Mouse (Mus musculus): ENCODE measurements at regions not wholly inside any gene's neighbourhood (a gene's known extent, or its start where the extent isn't known, plus 50 kb on each side); places are given as distances from the start of the nearest gene placed in this dataset.
"Not testable (repeated sequence)": the region's sequence is repeated elsewhere in the genome, so short reads cannot be mapped to it uniquely, and the experiment has no call there.

GRCm38 (mm10) chr15:90291848-90292247 is 67.7 kb downstream of the Alg10b start:
- TF ChIP-seq CTCF (IDR thresholded peaks at IDR 0.05; ENCODE audit: low read depth, low read length) (no peak), EP300 (IDR thresholded peaks at IDR 0.05; ENCODE audit: insufficient read depth, low read depth, low read length) (no peak), POLR2A (IDR thresholded peaks at IDR 0.05; ENCODE audit: insufficient read depth, low read length) (no peak)
- H3K27me3 ChIP-seq (ENCODE audit: control insufficient read depth, insufficient read depth, low read length, poor library complexity, severe bottlenecking), result no peaks in the 10 kb centered on the region
- H3K9me3 ChIP-seq (replicated peaks; ENCODE audit: control insufficient read depth, insufficient read depth, low read length, poor library complexity, severe bottlenecking), result no peaks in the 10 kb centered on the region
- no peak overlapping the region for H3K9ac ChIP-seq (ENCODE audit: low read depth, poor library complexity, severe bottlenecking)
- H3K27ac ChIP-seq (ENCODE audit: insufficient read depth, low read length), result no peak overlapping the region
- no peaks in the 10 kb centered on the region for H3K36me3 ChIP-seq (ENCODE audit: control insufficient read depth, insufficient read depth, low read length, poor library complexity, severe bottlenecking)
- H3K4me1 ChIP-seq (ENCODE audit: control insufficient read depth, insufficient read depth, low read length), result no peaks in the 10 kb centered on the region
- no peak overlapping the region for H3K4me3 ChIP-seq (ENCODE audit: low read depth, low read length)

DNA sequence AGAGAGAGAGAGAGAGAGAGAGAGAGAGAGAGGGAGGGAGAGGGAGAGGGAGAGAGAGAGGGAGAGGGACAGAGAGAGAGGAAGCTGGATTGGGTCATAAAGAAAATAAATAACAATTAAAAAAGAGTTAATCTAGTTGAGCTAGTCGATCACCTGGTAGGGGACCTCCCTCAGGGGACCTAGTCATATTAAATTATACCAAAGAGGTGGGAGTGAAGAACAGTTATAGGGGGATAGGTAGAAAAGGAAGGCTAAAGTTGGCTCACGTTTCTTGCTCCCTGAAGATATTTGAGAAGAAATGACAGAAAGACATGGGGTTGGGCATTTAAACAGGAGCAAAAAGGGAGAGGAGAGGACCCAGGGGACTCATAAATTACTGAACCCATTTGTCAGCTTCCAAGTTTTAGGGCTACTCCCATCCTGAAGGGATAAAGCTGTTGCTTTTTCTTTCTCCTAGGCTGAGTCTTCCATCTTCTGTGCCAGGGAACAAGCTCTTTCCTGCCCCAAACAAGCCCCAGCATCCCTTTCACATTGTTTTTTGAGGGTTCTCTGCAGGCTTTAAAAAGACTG is 70.3 kb downstream of the Alg10b start:
- no peaks in the 10 kb centered on the region for H3K9me3 ChIP-seq (replicated peaks; ENCODE audit: control insufficient read depth, insufficient read depth, low read length, poor library complexity, severe bottlenecking)
- no peak overlapping the region for H3K9ac ChIP-seq (ENCODE audit: low read depth, poor library complexity, severe bottlenecking)
- H3K36me3 ChIP-seq (ENCODE audit: control insufficient read depth, insufficient read depth, low read length, poor library complexity, severe bottlenecking), result no peaks in the 10 kb centered on the region
- no peaks in the 10 kb centered on the region for H3K4me1 ChIP-seq (ENCODE audit: control insufficient read depth, insufficient read depth, low read length)
- no peaks in the 10 kb centered on the region for H3K27me3 ChIP-seq (ENCODE audit: control insufficient read depth, insufficient read depth, low read length, poor library complexity, severe bottlenecking)
- no peak overlapping the region for H3K4me3 ChIP-seq (ENCODE audit: low read depth, low read length)
- TF ChIP-seq EP300 (IDR thresholded peaks at IDR 0.05; ENCODE audit: insufficient read depth, low read depth, low read length), result no peak
- TF ChIP-seq CTCF (IDR thresholded peaks at IDR 0.05; ENCODE audit: low read depth, low read length), result no peak
- TF ChIP-seq POLR2A (IDR thresholded peaks at IDR 0.05; ENCODE audit: insufficient read depth, low read length), result no peak
- no peak overlapping the region for H3K27ac ChIP-seq (ENCODE audit: insufficient read depth, low read length)

- H3K4me1 ChIP-seq (ENCODE audit: control insufficient read depth, insufficient read depth, low read length), result no peaks in the 10 kb centered on the region
- no peak overlapping the region for H3K4me3 ChIP-seq (ENCODE audit: low read depth, low read length)
- H3K27ac ChIP-seq (ENCODE audit: insufficient read depth, low read length), result no peak overlapping the region
- no peaks in the 10 kb centered on the region for H3K36me3 ChIP-seq (ENCODE audit: control insufficient read depth, insufficient read depth, low read length, poor library complexity, severe bottlenecking)
- no peak for TF ChIP-seq CTCF (IDR thresholded peaks at IDR 0.05; ENCODE audit: low read depth, low read length)
- TF ChIP-seq POLR2A (IDR thresholded peaks at IDR 0.05; ENCODE audit: insufficient read depth, low read length), result no peak
- TF ChIP-seq EP300 (IDR thresholded peaks at IDR 0.05; ENCODE audit: insufficient read depth, low read depth, low read length), result no peak
- H3K27me3 ChIP-seq (ENCODE audit: control insufficient read depth, insufficient read depth, low read length, poor library complexity, severe bottlenecking), result no peaks in the 10 kb centered on the region
- H3K9me3 ChIP-seq (replicated peaks; ENCODE audit: control insufficient read depth, insufficient read depth, low read length, poor library complexity, severe bottlenecking), result no peaks in the 10 kb centered on the region
- no peak overlapping the region for H3K9ac ChIP-seq (ENCODE audit: low read depth, poor library complexity, severe bottlenecking)
Measured at GRCm38 (mm10) chr15:90298566-90298965, 74.5 kb downstream of the Alg10b start.

DNA sequence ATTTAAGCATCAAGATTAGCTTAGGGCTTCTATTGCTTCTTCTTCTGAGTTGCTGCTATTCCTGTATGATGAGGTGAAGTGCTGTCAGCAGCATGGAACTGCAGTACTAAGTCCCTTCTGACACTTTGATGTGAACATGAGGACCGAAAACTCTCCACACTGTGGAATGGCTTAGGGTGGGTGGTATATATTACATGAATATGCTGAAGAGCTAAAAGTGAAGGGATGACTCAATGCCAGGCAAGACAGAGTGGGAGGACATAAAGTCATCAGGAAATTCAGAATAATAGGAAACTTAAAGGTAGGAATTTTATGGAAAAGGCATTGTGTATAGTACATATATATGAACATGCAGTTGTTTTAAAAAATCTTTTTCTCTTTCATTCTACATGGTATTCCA is 79.3 kb downstream of the Alg10b start:
- Histone ChIP-seq H3K4me3 (ENCODE audit: low read depth, low read length) (no peak overlapping the region), H3K4me1 (ENCODE audit: control insufficient read depth, insufficient read depth, low read length) (no peaks in the 10 kb centered on the region), H3K27me3 (ENCODE audit: control insufficient read depth, insufficient read depth, low read length, poor library complexity, severe bottlenecking) (no peaks in the 10 kb centered on the region), H3K36me3 (ENCODE audit: control insufficient read depth, insufficient read depth, low read length, poor library complexity, severe bottlenecking) (no peaks in the 10 kb centered on the region), H3K9ac (ENCODE audit: low read depth, poor library complexity, severe bottlenecking) (no peak overlapping the region), H3K9me3 (replicated peaks; ENCODE audit: control insufficient read depth, insufficient read depth, low read length, poor library complexity, severe bottlenecking) (no peaks in the 10 kb centered on the region), H3K27ac (ENCODE audit: insufficient read depth, low read length) (no peak overlapping the region)
- TF ChIP-seq CTCF (IDR thresholded peaks at IDR 0.05; ENCODE audit: low read depth, low read length) (no peak), EP300 (IDR thresholded peaks at IDR 0.05; ENCODE audit: insufficient read depth, low read depth, low read length) (no peak), POLR2A (IDR thresholded peaks at IDR 0.05; ENCODE audit: insufficient read depth, low read length) (no peak)

GRCm38 (mm10) chr15:90305051-90305450 is 80.9 kb downstream of the Alg10b start:
- no peaks in the 10 kb centered on the region for H3K27me3 ChIP-seq (ENCODE audit: control insufficient read depth, insufficient read depth, low read length, poor library complexity, severe bottlenecking)
- H3K27ac ChIP-seq (ENCODE audit: insufficient read depth, low read length), result no peak overlapping the region
- no peak for TF ChIP-seq CTCF (IDR thresholded peaks at IDR 0.05; ENCODE audit: low read depth, low read length)
- no peaks in the 10 kb centered on the region for H3K9me3 ChIP-seq (replicated peaks; ENCODE audit: control insufficient read depth, insufficient read depth, low read length, poor library complexity, severe bottlenecking)
- no peak overlapping the region for H3K9ac ChIP-seq (ENCODE audit: low read depth, poor library complexity, severe bottlenecking)
- H3K36me3 ChIP-seq (ENCODE audit: control insufficient read depth, insufficient read depth, low read length, poor library complexity, severe bottlenecking), result no peaks in the 10 kb centered on the region
- no peak overlapping the region for H3K4me3 ChIP-seq (ENCODE audit: low read depth, low read length)
- H3K4me1 ChIP-seq (ENCODE audit: control insufficient read depth, insufficient read depth, low read length), result no peaks in the 10 kb centered on the region

DNA sequence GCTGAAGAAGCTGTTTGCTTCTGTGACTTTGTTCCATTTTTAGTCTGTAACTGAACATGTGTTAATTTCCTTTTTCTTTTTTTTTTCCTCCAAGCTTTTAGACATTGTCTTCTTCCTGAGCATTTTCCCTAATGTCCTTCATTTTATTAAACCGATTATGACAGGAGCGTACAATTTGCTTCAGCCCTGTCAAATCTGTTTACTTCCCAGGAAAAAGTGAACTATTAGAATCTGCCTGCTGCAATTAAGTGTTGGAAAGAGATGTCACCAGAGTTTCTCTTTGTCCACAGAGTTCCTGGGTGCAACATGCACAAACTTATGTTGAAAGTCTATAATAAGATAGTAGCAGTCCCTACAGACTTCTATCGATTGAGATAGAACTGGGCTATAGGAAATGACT is 82.8 kb downstream of the Alg10b start:
- Histone ChIP-seq H3K27me3 (ENCODE audit: control insufficient read depth, insufficient read depth, low read length, poor library complexity, severe bottlenecking) (no peaks in the 10 kb centered on the region), H3K4me1 (ENCODE audit: control insufficient read depth, insufficient read depth, low read length) (no peaks in the 10 kb centered on the region), H3K27ac (ENCODE audit: insufficient read depth, low read length) (no peak overlapping the region), H3K9me3 (replicated peaks; ENCODE audit: control insufficient read depth, insufficient read depth, low read length, poor library complexity, severe bottlenecking) (no peaks in the 10 kb centered on the region), H3K9ac (ENCODE audit: low read depth, poor library complexity, severe bottlenecking) (no peak overlapping the region), H3K36me3 (ENCODE audit: control insufficient read depth, insufficient read depth, low read length, poor library complexity, severe bottlenecking) (no peaks in the 10 kb centered on the region), H3K4me3 (ENCODE audit: low read depth, low read length) (no peak overlapping the region)
- TF ChIP-seq POLR2A (IDR thresholded peaks at IDR 0.05; ENCODE audit: insufficient read depth, low read length) (no peak), CTCF (IDR thresholded peaks at IDR 0.05; ENCODE audit: low read depth, low read length) (no peak), EP300 (IDR thresholded peaks at IDR 0.05; ENCODE audit: insufficient read depth, low read depth, low read length) (no peak)

DNA sequence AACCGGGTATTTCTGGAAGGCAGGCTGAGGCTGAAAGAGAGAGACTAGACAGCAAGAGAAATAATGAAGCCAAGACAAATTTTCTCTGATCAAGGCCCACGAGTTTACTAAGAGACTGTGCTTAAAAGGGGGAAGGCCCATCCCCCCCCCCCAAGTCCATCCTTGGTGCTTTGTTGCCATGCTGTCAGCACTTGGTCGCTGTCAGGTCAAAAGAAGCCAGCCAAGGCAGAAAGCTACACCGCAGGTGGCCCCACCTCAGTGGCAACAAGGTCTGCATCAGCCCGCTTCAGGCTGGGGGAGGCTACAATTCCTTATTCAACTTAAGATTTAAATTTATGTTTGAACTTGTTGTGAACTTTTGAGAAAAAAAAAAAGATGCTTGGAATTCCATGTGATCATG is 84.3 kb downstream of the Alg10b start:
- not testable (repeated sequence) for H3K36me3 ChIP-seq (ENCODE audit: control insufficient read depth, insufficient read depth, low read length, poor library complexity, severe bottlenecking); H3K4me3 ChIP-seq (ENCODE audit: low read depth, low read length); H3K9me3 ChIP-seq (replicated peaks; ENCODE audit: control insufficient read depth, insufficient read depth, low read length, poor library complexity, severe bottlenecking); H3K4me1 ChIP-seq (ENCODE audit: control insufficient read depth, insufficient read depth, low read length); H3K9ac ChIP-seq (ENCODE audit: low read depth, poor library complexity, severe bottlenecking); H3K27me3 ChIP-seq (ENCODE audit: control insufficient read depth, insufficient read depth, low read length, poor library complexity, severe bottlenecking); H3K27ac ChIP-seq (ENCODE audit: insufficient read depth, low read length)

Measured in ES-Bruce4 (cell line).